Mouse (Mus musculus): ENCODE results near the gene Amigo2.

- TF ChIP-seq MAFK (IDR thresholded peaks at IDR 0.05; ENCODE audit: insufficient replicate concordance, low read length) (no peak), GABPA (IDR thresholded peaks at IDR 0.05; ENCODE audit: insufficient replicate concordance, low read depth, low read length) (no peak), ZMIZ1 (IDR thresholded peaks at IDR 0.05; ENCODE audit: low read depth, low read length) (no peak), MYC (IDR thresholded peaks at IDR 0.05; ENCODE audit: low read depth, low read length) (no peak), CHD2 (IDR thresholded peaks at IDR 0.05; ENCODE audit: low read length) (no peak), CTCF (conservative IDR thresholded peaks at IDR 0.05 in 1 of 2, IDR thresholded peaks at IDR 0.05 in 1 of 2; ENCODE audit: low read depth in 2 of 2, low read length in 2 of 2) (no peak), EP300 (IDR thresholded peaks at IDR 0.05; ENCODE audit: low read length) (no peak), UBTF (IDR thresholded peaks at IDR 0.05; ENCODE audit: low read depth, low read length) (no peak), POLR2AphosphoS2 (IDR thresholded peaks at IDR 0.05; ENCODE audit: low read depth, low read length) (no peak), ZKSCAN1 (IDR thresholded peaks at IDR 0.05; ENCODE audit: borderline replicate concordance, low read depth, low read length) (no peak), MAX (IDR thresholded peaks at IDR 0.05; ENCODE audit: low read length) (no peak), MAZ (IDR thresholded peaks at IDR 0.05; ENCODE audit: low read depth, low read length) (no peak), POLR2A (IDR thresholded peaks at IDR 0.05; ENCODE audit: low read depth, low read length) (no peak)
Observed at GRCm38 (mm10) chr15:97245392-97245791, 1.7 kb downstream of the Amigo2 start.
